Mouse (Mus musculus) left cerebral cortex, postnatal 4 days (tissue): ENCODE results near the gene Adamts9. TPM values are rescaled to one million over a fixed set of nuclear protein-coding genes. Genes with fewer than 3 reads are reported as not detected.

Experiments used
- DNase-seq: peaks from one replicate; pipeline ENCODE4 v3.0.0-alpha.2; 2022
- intact Hi-C: fragments of 180-260 bp; cut with DNase I; formaldehyde crosslinking; loops from one replicate; pipeline ENCODE4 v1.15.1; 2025
- total RNA-seq, 2 experiments: library from RNA; stranded (reverse); gene quantifications; 2 replicates each; pipeline ENCODE4 v1.2.3; 2021

The Adamts9 gene
- total RNA-seq: 1 to 10 TPM; 7.7 to 8.3 TPM

- intact Hi-C loops: loop anchor here (5.0 to 10.0 kb wide), 2 partner anchors 141 to 502 kb away; no protein-coding TSS in a partner anchor
- peak; percentile 71 for DNase-seq
Observed at GRCm38 (mm10) chr6:92943057-92943781, at the start of gene Adamts9. Gene Adamts9, minus strand, starts transcription at chr6:92943492.

GRCm38 (mm10) chr6:92991616-92992015 is 48.3 kb upstream of the Adamts9 start:
- intact Hi-C loops: no loop called here
- no peak for DNase-seq

GRCm38 (mm10) chr6:92988620-92988998 is 45.3 kb upstream of the Adamts9 start:
- intact Hi-C loops: no loop called here
- no peak for DNase-seq

- no peak for DNase-seq
- intact Hi-C loops: no loop called here
Observed at GRCm38 (mm10) chr6:92987846-92988619, 44.7 kb upstream of the Adamts9 start.

- intact Hi-C loops: no loop called here
- DNase-seq: no peak
Observed at GRCm38 (mm10) chr6:92987366-92987765, 44.1 kb upstream of the Adamts9 start.

GRCm38 (mm10) chr6:92983421-92983820 is 40.1 kb upstream of the Adamts9 start:
- DNase-seq: peak; percentile 20
- intact Hi-C loops: no loop called here

GRCm38 (mm10) chr6:92981451-92982186 is 38.3 kb upstream of the Adamts9 start:
- intact Hi-C loops: no loop called here
- no peak for DNase-seq

GRCm38 (mm10) chr6:92973340-92973739 is 30.0 kb upstream of the Adamts9 start:
- no peak for DNase-seq
- intact Hi-C loops: no loop called here

- no peak for DNase-seq
- intact Hi-C loops: no loop called here
Observed at GRCm38 (mm10) chr6:92968718-92969117, 25.4 kb upstream of the Adamts9 start.

- no peak for DNase-seq
- intact Hi-C loops: no loop called here
Observed at GRCm38 (mm10) chr6:92968216-92968615, 24.9 kb upstream of the Adamts9 start.

- no peak for DNase-seq
- intact Hi-C loops: no loop called here
Observed at GRCm38 (mm10) chr6:92962966-92963365, 19.7 kb upstream of the Adamts9 start.

GRCm38 (mm10) chr6:92960997-92961396 is 17.7 kb upstream of the Adamts9 start:
- intact Hi-C loops: no loop called here
- DNase-seq: no peak

- intact Hi-C loops: no loop called here
- DNase-seq: no peak
Observed at GRCm38 (mm10) chr6:92959416-92959815, 16.1 kb upstream of the Adamts9 start.

GRCm38 (mm10) chr6:92947337-92948042 is 4.2 kb upstream of the Adamts9 start:
- intact Hi-C loops: loop anchor here (10.0 kb wide), 1 partner anchor 497 kb away; no protein-coding TSS in a partner anchor
- DNase-seq: no peak

GRCm38 (mm10) chr6:92944711-92945110 is 1.4 kb upstream of the Adamts9 start:
- intact Hi-C loops: loop anchor here (5.0 to 10.0 kb wide), 2 partner anchors 142 to 500 kb away; no protein-coding TSS in a partner anchor
- DNase-seq: peak; percentile 10

- no peak for DNase-seq
- intact Hi-C loops: loop anchor here (5.0 to 10.0 kb wide), 2 partner anchors 142 to 501 kb away; no protein-coding TSS in a partner anchor
Observed at GRCm38 (mm10) chr6:92944048-92944685, 875 bp upstream of the Adamts9 start.

GRCm38 (mm10) chr6:92941756-92942420 is 1.4 kb downstream of the Adamts9 start:
- no peak for DNase-seq
- intact Hi-C loops: loop anchor here (5.0 to 10.0 kb wide), 2 partner anchors 140 to 503 kb away; no protein-coding TSS in a partner anchor

GRCm38 (mm10) chr6:92941281-92941731 is 2.0 kb downstream of the Adamts9 start:
- DNase-seq: peak; percentile 67
- intact Hi-C loops: loop anchor here (5.0 to 10.0 kb wide), 2 partner anchors 139 to 503 kb away; no protein-coding TSS in a partner anchor
